Mouse (Mus musculus) gonadal fat pad, adult 2 months (tissue): ENCODE results near the gene Nr5a2. TPM values are rescaled to one million over a fixed set of nuclear protein-coding genes. Genes with fewer than 3 reads are reported as not detected.

ENCODE experiments used
- DNase-seq: peaks from one replicate; pipeline ENCODE4 v3.0.0-alpha.2; 2012; ENCODE audit warnings: low read depth
- polyA plus RNA-seq: library from polyadenylated mRNA; depleted of rRNA; stranded (reverse); fragments of >200 nt; gene quantifications from 2 replicates; pipeline ENCODE4 v1.2.3, GENCODE M21; 2012

The Nr5a2 gene
- polyA plus RNA-seq, 1 experiment: 1.5 TPM

- DNase-seq: no peak
Measured at GRCm38 (mm10) chr1:136948511-136949275, 11.6 kb downstream of the Nr5a2 start.

- DNase-seq: no peak
Measured at GRCm38 (mm10) chr1:136948127-136948422, 12.2 kb downstream of the Nr5a2 start.

GRCm38 (mm10) chr1:136947394-136948126 lies 12.7 kb downstream of the Nr5a2 start:
- no peak for DNase-seq

GRCm38 (mm10) chr1:136946806-136947393 lies 13.3 kb downstream of the Nr5a2 start:
- DNase-seq: no peak

GRCm38 (mm10) chr1:136946404-136946803 lies 13.8 kb downstream of the Nr5a2 start:
- DNase-seq: no peak

GRCm38 (mm10) chr1:136945876-136946275 lies 14.4 kb downstream of the Nr5a2 start:
- no peak for DNase-seq

GRCm38 (mm10) chr1:136945426-136945825 lies 14.8 kb downstream of the Nr5a2 start:
- no peak for DNase-seq

- DNase-seq: no peak
Measured at GRCm38 (mm10) chr1:136940603-136941002, 19.6 kb downstream of the Nr5a2 start.

GRCm38 (mm10) chr1:136939220-136939619 lies 21.0 kb downstream of the Nr5a2 start:
- DNase-seq: no peak

- no peak for DNase-seq
Measured at GRCm38 (mm10) chr1:136935960-136936324, 24.3 kb downstream of the Nr5a2 start.

GRCm38 (mm10) chr1:136935316-136935959 lies 24.8 kb downstream of the Nr5a2 start:
- DNase-seq: no peak

GRCm38 (mm10) chr1:136934051-136934450 lies 26.2 kb downstream of the Nr5a2 start:
- DNase-seq: no peak

- no peak for DNase-seq
Measured at GRCm38 (mm10) chr1:136931026-136931425, 29.2 kb downstream of the Nr5a2 start.

GRCm38 (mm10) chr1:136929743-136930142 lies 30.5 kb downstream of the Nr5a2 start:
- DNase-seq: no peak

GRCm38 (mm10) chr1:136927428-136927827 lies 32.8 kb downstream of the Nr5a2 start:
- no peak for DNase-seq

- no peak for DNase-seq
Measured at GRCm38 (mm10) chr1:136926026-136926425, 34.2 kb downstream of the Nr5a2 start.

- no peak for DNase-seq
Measured at GRCm38 (mm10) chr1:136920089-136920488, 40.2 kb downstream of the Nr5a2 start.

GRCm38 (mm10) chr1:136918791-136919190 lies 41.5 kb downstream of the Nr5a2 start:
- no peak for DNase-seq

- DNase-seq: peak; percentile 5
Measured at GRCm38 (mm10) chr1:136915438-136915837, 44.8 kb downstream of the Nr5a2 start.

- no peak for DNase-seq
Measured at GRCm38 (mm10) chr1:136911996-136912395, 48.3 kb downstream of the Nr5a2 start.

- no peak for DNase-seq
Measured at GRCm38 (mm10) chr1:136911594-136911860, 48.7 kb downstream of the Nr5a2 start.

- no peak for DNase-seq
Measured at GRCm38 (mm10) chr1:136910741-136911593, 49.3 kb downstream of the Nr5a2 start.
